Mouse (Mus musculus) T-helper 1 cell (primary cell): ENCODE results near the gene Cdh10.

ENCODE experiments used
- in situ Hi-C: fragments of 300-600 bp; cut with MboI, MseI; formaldehyde crosslinking; loops from one replicate; pipeline ENCODE4 v1.15.1; 2025; ENCODE audit warnings: high pct_unique_total_duplicates

The Cdh10 gene

GRCm38 (mm10) chr15:18818185-18818973 is at the start of gene Cdh10:
TSS of gene Cdh10 (plus strand) at chr15:18818947.
- in situ Hi-C loops = no loop called here

- in situ Hi-C loops = no loop called here
Observed at GRCm38 (mm10) chr15:18809148-18809827, 9.5 kb upstream of the Cdh10 start.

DNA sequence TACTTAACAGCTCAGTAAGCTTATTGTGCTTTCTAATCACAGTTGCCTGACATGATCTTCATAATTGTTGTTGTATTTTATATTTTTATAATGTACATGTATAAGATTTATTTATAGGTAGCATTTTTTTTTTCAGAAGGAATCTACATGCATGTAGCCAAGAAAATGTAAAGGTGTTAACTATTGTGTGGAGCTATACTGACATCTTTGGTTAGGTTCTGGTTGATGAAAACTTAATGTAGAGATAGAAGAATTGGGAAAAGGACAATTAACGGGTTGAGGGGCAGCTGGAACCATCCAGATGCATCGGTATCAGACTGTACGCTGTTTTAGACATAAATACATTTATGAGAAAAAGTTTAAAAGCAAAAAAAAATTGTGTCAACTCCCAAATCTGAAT is 1.0 kb upstream of the Cdh10 start:
- in situ Hi-C loops = no loop called here

GRCm38 (mm10) chr15:18820226-18820625 is 1.5 kb downstream of the Cdh10 start:
- in situ Hi-C loops = no loop called here

DNA sequence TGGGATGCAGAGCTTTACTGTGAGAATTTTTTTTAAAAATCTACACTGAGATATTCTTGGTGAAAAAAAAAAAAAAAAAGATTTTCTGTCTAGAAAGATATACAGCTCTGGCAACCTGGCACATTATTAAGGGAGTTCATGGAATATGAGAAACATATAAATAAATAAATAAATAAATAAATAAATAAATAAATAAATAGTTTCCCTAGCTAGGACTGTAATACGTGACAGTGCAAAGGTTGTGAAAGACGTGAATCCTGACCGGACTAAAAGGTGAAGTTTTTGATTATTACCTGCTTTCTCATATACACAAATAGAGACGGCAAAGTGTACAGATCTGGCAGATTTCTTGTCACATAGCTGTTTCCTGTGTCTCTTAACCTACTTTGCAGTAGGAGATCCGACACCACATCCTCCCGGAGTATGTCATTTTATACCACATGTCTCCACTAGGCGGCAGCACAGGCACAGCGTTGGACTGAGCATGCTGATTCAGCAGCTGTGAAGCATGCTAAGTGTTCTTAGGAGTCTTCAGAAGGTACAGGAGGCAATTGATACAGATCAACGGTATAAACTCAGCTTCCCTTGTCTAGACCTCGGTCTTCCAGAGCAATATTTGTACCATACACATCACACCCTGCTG is 2.5 kb downstream of the Cdh10 start:
- in situ Hi-C loops = no loop called here

DNA sequence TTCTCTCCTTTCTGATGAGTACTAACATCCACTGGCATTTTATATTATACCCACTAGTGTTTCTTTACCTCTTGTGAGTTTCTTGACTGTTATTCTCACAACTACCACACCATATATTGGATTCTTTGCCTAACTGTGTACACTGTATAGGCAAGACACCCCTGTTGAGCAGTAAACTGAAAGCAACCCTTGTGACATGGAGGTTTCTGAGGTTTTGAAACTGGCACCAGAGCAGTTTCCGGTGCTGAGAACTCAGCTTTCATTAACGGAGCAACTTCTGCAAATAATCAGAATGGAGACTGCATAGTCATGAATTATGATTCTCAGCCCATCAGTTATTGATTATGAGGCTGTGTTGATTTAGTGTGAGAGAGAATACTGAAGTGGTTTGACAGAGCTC is 4.7 kb downstream of the Cdh10 start:
- in situ Hi-C loops = no loop called here

- in situ Hi-C loops = no loop called here
Observed at GRCm38 (mm10) chr15:18832263-18832662, 13.5 kb downstream of the Cdh10 start.

- in situ Hi-C loops = no loop called here
Observed at GRCm38 (mm10) chr15:18841769-18842168, 23.0 kb downstream of the Cdh10 start.

GRCm38 (mm10) chr15:18844807-18845206 is 26.1 kb downstream of the Cdh10 start:
- in situ Hi-C loops = no loop called here

- in situ Hi-C loops = no loop called here
Observed at GRCm38 (mm10) chr15:18850497-18850896, 31.8 kb downstream of the Cdh10 start.

GRCm38 (mm10) chr15:18858135-18858534 is 39.4 kb downstream of the Cdh10 start:
- in situ Hi-C loops = no loop called here

- in situ Hi-C loops = no loop called here
Observed at GRCm38 (mm10) chr15:18869871-18870270, 51.1 kb downstream of the Cdh10 start.

DNA sequence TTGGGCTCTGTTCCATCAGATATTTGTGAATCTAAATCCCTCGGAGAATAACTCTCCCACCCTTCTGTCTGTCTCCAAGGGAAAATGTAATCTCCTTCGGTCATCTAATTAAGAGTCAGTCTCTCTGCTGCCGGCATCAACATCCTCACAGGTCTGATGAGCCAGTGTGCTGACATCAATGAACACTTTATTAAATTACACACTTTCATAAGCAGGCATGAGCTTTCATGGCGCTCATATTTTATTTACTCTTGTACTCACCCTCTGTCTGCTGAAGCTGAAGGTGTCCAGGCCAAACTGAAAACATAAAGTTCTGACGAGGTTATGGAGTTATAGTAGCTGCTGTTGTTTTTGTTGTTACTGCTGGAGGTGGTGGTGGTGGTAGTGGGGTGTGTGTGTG is 62.7 kb downstream of the Cdh10 start:
- in situ Hi-C loops = no loop called here

GRCm38 (mm10) chr15:18886673-18887072 is 67.9 kb downstream of the Cdh10 start:
- in situ Hi-C loops = no loop called here

DNA sequence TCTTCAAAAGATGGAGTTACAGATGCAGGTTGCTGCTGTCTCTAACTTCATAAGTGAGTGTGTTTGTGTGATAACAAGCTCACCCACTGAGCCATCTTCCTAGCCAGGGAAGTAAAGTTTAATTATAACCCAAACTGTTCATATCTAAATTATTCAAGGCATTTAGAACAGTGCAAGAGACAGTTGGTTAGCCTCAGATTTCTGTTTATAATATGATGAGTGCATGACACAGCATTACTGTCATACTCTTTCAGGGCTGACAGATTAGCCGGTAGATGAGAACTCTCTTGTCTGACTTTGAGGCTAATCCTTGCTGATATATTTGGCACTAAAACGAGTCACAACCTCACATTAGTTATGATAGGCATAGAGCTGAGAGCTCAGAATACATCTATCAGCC is 70.2 kb downstream of the Cdh10 start:
- in situ Hi-C loops = no loop called here

- in situ Hi-C loops = no loop called here
Observed at GRCm38 (mm10) chr15:18890358-18890757, 71.6 kb downstream of the Cdh10 start.

- in situ Hi-C loops = no loop called here
Observed at GRCm38 (mm10) chr15:18900776-18901175, 82.0 kb downstream of the Cdh10 start.

- in situ Hi-C loops = no loop called here
Observed at GRCm38 (mm10) chr15:18904131-18904530, 85.4 kb downstream of the Cdh10 start.

DNA sequence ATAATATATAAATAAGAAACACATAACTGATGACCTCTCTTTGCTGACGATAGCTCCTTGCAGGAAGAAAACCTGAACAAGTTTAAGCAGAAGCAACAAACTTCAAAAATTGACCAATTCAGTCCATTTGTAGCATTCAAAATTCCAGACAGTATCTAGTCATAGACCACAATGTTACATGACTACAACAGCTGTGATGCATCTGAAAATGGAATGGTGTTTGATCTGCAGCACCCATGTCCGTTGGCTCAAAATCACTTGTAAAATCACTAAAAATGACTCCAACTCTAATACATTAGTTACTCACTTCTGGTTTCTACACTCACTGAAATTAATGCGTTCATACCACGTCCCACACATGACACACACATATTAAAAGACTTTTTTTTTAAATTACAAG is 91.9 kb downstream of the Cdh10 start:
- in situ Hi-C loops = no loop called here

DNA sequence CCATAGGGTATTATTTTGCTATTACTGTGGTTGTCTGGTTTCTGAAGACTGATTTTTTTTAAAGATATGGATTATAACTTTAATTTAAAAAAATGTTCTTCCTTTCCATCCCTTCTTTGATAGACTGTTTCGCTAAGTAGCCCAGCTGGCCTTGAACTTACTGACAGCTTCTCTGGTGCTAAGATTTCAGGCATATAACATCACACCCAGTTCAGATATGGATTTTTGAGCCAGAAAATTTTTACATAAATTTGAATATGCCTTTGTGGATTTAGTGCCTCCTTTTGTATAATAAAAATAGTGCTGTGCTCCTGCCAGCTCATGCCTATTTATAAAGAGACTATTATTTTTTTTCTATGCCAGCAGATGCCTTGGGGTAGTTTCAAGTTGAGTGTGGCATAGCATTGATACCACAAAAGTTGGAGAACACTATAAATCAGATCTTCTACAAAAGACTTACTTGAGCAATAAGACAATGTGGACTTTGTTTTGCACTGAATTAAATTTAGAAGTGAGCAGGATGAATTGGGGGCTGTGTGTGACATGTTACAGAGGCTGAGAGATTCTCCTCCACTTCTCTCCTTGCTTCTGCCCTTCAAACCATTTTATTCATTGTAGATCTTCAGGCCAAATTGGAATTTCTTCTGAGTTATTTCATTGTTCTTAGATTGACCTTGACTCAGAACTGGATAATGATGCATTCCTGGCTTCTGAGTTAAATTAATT is 106.8 kb downstream of the Cdh10 start:
- in situ Hi-C loops = no loop called here

DNA sequence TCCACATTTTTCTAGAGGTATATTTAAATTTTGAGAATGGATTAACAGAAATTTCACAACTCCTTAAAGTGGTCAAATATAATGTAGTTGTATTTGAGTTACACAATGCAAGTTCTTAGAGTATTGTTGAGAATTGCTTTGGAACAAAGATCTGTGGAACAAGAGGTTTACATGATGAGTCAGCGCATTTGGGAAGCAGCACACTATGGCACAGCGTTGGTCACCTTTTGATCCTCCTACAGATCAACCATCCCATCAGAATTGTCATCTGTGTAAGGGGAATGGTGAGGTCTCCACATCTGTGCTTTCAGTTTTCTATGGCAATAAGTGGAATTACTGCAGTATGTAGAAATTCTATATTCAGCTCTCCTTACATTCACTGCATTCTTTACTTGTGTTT is 108.2 kb downstream of the Cdh10 start:
- in situ Hi-C loops = no loop called here

- in situ Hi-C loops = no loop called here
Observed at GRCm38 (mm10) chr15:18952266-18952665, 133.5 kb downstream of the Cdh10 start.
